Mouse (Mus musculus) hindbrain, embryonic 14.5 days (tissue): ENCODE measurements around the gene Dgkg. TPM values are rescaled to one million over a fixed set of nuclear protein-coding genes. Genes with fewer than 3 reads are reported as not detected.

Experiments used
- ATAC-seq: fragments of 200-750 bp; cut with Nextera tagmentation; 2 replicates; pipeline ENCODE4 v1.8.0; 2017; ENCODE audit warnings: moderate number of reproducible peaks, mild to moderate bottlenecking, moderate TSS enrichment, moderate library complexity; ENCODE audit not compliant: low FRiP score
- DNase-seq: peaks from one replicate; pipeline ENCODE4 v3.0.0-alpha.2; 2015; ENCODE audit warnings: low spot score
- H3K27ac ChIP-seq: fragments of 300-500 bp; sonication (generic); 2 replicates; pipeline ENCODE4 v1.5.1; 2014; ENCODE audit warnings: mild to moderate bottlenecking, moderate library complexity
- H3K27me3 ChIP-seq: fragments of 300-500 bp; sonication (generic); 2 replicates; pipeline ENCODE4 v1.6.1; 2014; ENCODE audit warnings: mild to moderate bottlenecking, low read length, mixed read lengths; ENCODE audit not compliant: control insufficient read depth, insufficient read depth
- H3K36me3 ChIP-seq: fragments of 300-500 bp; sonication (generic); replicated peaks from 2 replicates; pipeline ENCODE4 v1.6.1; 2014; ENCODE audit not compliant: control insufficient read depth, insufficient read depth
- H3K4me1 ChIP-seq: fragments of 300-500 bp; sonication (generic); replicated peaks from 2 replicates; pipeline ENCODE4 v1.6.1; 2014; ENCODE audit warnings: antibody characterized with exemption, low read length, mixed read lengths; ENCODE audit not compliant: control insufficient read depth, insufficient read depth
- H3K4me2 ChIP-seq: fragments of 300-500 bp; sonication (generic); replicated peaks from 2 replicates; pipeline ENCODE4 v1.6.1; 2014; ENCODE audit warnings: mild to moderate bottlenecking, moderate library complexity
- H3K4me3 ChIP-seq: fragments of 300-500 bp; sonication (generic); replicated peaks from 2 replicates; pipeline ENCODE4 v1.5.1; 2014; ENCODE audit warnings: mild to moderate bottlenecking, low read length
- H3K9ac ChIP-seq: fragments of 300-500 bp; sonication (generic); 2 replicates; pipeline ENCODE4 v1.6.1; 2014
- H3K9me3 ChIP-seq: fragments of 300-500 bp; sonication (generic); 2 replicates; pipeline ENCODE4 v1.6.1; 2016; ENCODE audit warnings: low read length; ENCODE audit not compliant: control insufficient read depth
- WGBS: fragments of 180-500 bp; shearing (Covaris S2); extraction: QIAGEN DNeasy Blood & Tissue Kit; methylation state at CpG from one replicate; pipeline ENCODE4 v1.1.7; 2014; 5-methylcytosine and 5-hydroxymethylcytosine counted together
- polyA plus RNA-seq: library from polyadenylated mRNA; unstranded; fragments of >200 nt; fragmentation: Nextera tagmentation; extraction: Ambion mirVana; gene quantifications from 2 replicates; pipeline ENCODE4 v1.2.1, GENCODE M21; 2014

Gene Dgkg
- polyA plus RNA-seq, 1 experiment from 2014 or later: 2.8 TPM

DNA sequence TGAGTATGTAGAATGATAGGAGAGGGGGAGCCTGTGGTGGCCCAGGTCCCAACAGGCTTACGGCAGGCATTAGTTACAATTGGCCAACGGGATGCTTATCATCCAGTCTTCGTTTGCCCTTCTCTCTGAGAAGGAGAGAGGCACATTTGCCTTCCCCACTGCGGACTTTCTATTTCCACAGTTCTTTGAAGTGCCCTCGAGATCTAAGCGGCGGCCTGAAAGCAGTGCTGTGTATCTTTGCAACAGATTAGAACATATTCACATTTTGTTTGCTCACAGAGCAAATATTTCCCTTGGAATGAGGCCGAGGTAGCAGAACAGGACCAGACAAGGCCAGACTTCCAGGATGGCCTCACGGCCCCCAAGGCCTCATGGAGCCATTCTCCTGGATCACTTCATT is 204.9 kb downstream of the Dgkg start:
- WGBS: 88% methylated on average over 9 of the region's 9 CpGs
- H3K27ac ChIP-seq: no peak overlapping the region
- H3K9me3 ChIP-seq: no peaks in the 10 kb centered on the region
- H3K4me1 ChIP-seq: no peaks in the 10 kb centered on the region
- H3K4me3 ChIP-seq: no peak overlapping the region
- ATAC-seq (no peak), DNase-seq (no peak)
- no peak overlapping the region for H3K9ac ChIP-seq
- H3K4me2 ChIP-seq: no peak overlapping the region
- H3K27me3 ChIP-seq: no peaks in the 10 kb centered on the region
- no peaks in the 10 kb centered on the region for H3K36me3 ChIP-seq

DNA sequence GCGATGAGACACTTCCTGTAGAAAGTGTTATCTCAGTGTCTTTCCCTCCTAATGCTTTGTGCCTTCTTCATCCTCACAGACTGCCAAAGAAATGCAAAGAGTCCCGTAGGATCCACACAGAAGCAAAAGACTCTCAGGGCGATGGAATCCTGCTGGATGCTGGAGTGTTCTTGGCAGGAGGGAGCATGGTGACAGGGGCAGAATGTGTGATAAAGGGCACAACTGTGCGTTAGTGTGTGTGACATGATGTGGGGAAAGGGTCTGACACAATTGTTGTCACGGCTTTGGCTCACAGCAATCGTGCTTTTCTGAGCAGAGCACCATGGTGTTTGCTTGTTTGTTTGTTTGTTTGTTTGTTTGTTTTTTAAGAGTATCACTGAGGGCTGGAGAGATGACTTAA is 208.9 kb downstream of the Dgkg start:
- no peak overlapping the region for H3K9ac ChIP-seq
- H3K27ac ChIP-seq: no peak overlapping the region
- H3K9me3 ChIP-seq: no peaks in the 10 kb centered on the region
- no peaks in the 10 kb centered on the region for H3K36me3 ChIP-seq
- 80% methylated on average over 6 of the region's 6 CpGs for WGBS
- ATAC-seq (no peak), DNase-seq (no peak)
- H3K4me1 ChIP-seq: no peaks in the 10 kb centered on the region
- no peak overlapping the region for H3K4me2 ChIP-seq
- H3K27me3 ChIP-seq: 0 out of 2 replicates have a peak, but pooled peaks cover 2% of the 10 kb centered on the region
- no peak overlapping the region for H3K4me3 ChIP-seq

DNA sequence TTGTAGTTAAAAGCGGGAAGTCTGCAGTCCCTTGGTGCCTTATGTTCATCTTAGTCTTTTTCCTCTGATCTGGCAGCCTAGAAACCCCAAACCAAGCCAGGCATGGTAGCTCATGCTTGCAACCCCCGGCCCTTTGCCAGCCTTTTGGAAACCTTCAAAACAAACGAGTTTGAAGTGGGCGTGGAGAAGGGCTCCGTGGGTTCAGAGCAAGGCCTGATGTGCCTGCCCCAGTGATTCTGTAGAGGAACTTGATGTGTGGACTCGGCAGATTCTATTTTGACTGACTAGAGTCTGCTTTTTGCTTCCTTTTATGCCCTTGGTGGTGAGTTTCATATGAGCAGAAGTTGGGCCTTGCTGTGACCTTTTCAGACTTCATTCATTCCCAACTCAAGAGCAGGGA is 212.2 kb downstream of the Dgkg start:
- DNase-seq (no peak), ATAC-seq (no peak)
- Histone ChIP-seq H3K4me2 (no peak overlapping the region), H3K4me1 (peaks cover 8% of the 10 kb centered on the region; the same call in 1 of the 2 replicates), H3K4me3 (no peak overlapping the region), H3K27me3 (peaks cover 25% of the 10 kb centered on the region), H3K27ac (no peak overlapping the region), H3K9ac (no peak overlapping the region), H3K36me3 (no peaks in the 10 kb centered on the region), H3K9me3 (no peaks in the 10 kb centered on the region)
- WGBS: 73% methylated on average over 6 of the region's 6 CpGs

DNA sequence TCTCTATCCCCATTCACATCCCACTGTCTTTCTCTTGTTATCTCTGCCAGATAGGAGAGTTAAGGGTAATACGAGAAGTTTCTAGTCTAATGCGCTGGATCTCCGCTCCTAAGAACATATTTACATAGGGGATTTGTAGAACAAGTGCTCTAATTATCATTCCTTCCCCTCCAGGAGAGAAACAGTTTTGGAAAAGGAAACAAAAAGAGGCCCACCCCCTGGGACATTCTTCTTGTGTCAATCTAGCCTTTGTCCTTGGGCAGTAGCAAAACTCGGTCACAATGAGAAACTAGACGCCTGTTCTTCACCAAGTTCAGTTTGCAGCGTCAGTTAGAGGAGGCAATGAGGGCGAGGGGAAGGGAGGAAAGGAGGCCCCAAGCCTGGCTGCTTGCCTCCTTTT is 214.8 kb downstream of the Dgkg start:
- DNase-seq (no peak), ATAC-seq (no peak)
- H3K36me3 ChIP-seq: no peaks in the 10 kb centered on the region
- H3K27ac ChIP-seq: no peak overlapping the region
- 20% methylated on average over 7 of the region's 7 CpGs for WGBS
- H3K9ac ChIP-seq: no peak overlapping the region
- H3K4me1 ChIP-seq: peaks cover 12% of the 10 kb centered on the region
- no peak overlapping the region for H3K4me3 ChIP-seq
- H3K4me2 ChIP-seq: no peak overlapping the region
- H3K9me3 ChIP-seq: no peaks in the 10 kb centered on the region
- H3K27me3 ChIP-seq: peaks cover 36% of the 10 kb centered on the region

DNA sequence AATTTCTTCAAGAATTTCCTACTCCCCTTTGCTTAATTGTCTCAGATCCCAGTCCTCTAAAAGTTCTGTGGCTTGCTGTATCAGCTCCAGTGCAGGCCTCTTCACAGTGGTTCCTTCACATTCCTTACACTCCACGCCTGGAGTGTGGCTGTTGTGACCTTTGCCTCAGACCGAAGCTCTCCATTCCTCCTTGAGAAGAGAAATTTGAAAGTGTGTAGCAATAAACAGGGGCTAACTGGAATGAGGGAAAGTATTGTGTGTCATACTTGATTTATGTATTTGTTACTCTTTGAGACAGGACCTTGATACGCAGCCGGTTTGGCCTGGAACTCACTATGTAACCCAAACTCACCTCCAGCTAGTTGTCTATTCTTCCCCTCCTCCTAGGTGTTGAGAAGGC is 215.7 kb downstream of the Dgkg start:
- H3K4me2 ChIP-seq: no peak overlapping the region
- H3K27me3 ChIP-seq: peaks cover 43% of the 10 kb centered on the region
- no peak for ATAC-seq

DNA sequence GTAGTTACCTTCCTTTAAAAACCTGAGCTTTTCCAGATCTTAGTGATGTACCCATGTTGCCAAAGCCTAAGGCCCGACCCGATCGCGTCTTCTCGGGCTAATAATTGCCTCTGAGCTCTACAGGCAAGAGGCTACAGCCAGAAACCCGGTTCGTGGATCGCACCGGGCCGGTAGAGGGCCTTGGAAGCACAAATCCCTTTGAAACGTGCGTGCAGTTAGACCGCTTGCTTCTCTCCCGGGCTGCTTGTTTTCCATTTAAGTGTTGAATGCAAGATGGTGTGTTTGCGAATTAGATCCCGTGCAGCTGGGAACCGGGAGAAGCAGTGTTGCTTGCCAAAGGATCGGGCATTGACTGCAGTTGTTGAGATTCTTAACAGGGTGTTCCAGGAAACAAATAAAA is 216.8 kb downstream of the Dgkg start:
- peaks cover 51% of the 10 kb centered on the region for H3K27me3 ChIP-seq
- ATAC-seq: no peak
- WGBS: under 1% methylated on average over 18 of the region's 18 CpGs

More for the DNA sequence above, 215.7 kb downstream of the Dgkg start:
- H3K4me1 ChIP-seq: peaks cover 12% of the 10 kb centered on the region
- H3K27ac ChIP-seq: no peak overlapping the region
- no peak overlapping the region for H3K9ac ChIP-seq
- no peaks in the 10 kb centered on the region for H3K36me3 ChIP-seq
- no peak overlapping the region for H3K4me3 ChIP-seq
- no peaks in the 10 kb centered on the region for H3K9me3 ChIP-seq
- no peak for DNase-seq
- WGBS: 76% methylated on average over 4 of the region's 4 CpGs

DNA sequence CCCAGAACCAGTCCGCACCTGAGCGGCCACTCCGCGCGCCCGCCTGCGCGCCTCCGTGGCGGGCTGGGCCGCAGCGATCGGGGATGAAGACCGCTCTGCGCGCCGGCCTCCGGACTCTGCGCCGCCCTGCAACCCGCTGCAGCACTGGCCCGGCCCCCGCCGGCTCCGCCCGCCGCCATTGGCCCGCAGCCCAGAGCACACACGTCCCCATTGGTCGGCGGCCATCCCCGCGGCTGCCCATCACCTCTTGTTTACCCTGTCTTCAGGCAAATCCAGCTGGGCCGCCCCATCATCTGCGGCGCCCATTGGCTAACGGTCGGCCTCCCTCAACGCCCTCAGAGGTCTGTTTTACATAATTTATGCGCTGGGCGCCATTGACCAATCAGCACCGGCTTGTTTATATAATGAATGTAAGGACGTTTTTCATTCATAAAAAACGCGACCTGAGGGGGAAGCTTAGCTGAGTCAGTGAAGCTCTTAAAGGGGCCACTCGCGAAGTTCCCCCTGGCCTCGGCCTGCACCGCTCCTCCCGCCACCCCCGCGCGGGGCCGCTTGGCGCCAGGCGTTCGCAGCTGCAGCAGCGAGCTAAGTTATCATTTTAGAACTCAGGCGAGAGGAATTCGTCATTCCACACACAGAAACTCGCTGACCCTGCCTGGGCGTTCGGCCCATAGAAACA is 217.4 kb downstream of the Dgkg start, which contains the start of gene Etv5:
Gene Etv5, minus strand, starts transcription at position 221 of the 679 bp plus-strand sequence.
- no peaks in the 10 kb centered on the region for H3K36me3 ChIP-seq
- peak within 1 kb of the TSS; percentile 44 for H3K27ac ChIP-seq
- peak within 1 kb of the TSS; percentile 79 for H3K4me3 ChIP-seq
- peak; percentile 99 for ATAC-seq
- DNase-seq: peak; percentile 96
- H3K4me2 ChIP-seq: peak within 1 kb of the TSS; percentile 100
- WGBS: under 1% methylated on average over 61 of the region's 63 CpGs
- peak within 1 kb of the TSS; percentile 77 for H3K9ac ChIP-seq
- peaks cover 58% of the 10 kb centered on the region for H3K27me3 ChIP-seq
- no peaks in the 10 kb centered on the region for H3K9me3 ChIP-seq
- H3K4me1 ChIP-seq: peaks cover 12% of the 10 kb centered on the region

More for the DNA sequence above, 216.8 kb downstream of the Dgkg start:
- Histone ChIP-seq H3K9me3 (no peaks in the 10 kb centered on the region), H3K4me3 (peak overlapping the region; percentile 79), H3K27ac (peak overlapping the region; percentile 44; the same call in 1 of the 2 replicates), H3K4me1 (peaks cover 12% of the 10 kb centered on the region), H3K9ac (peak overlapping the region; percentile 46), H3K36me3 (no peaks in the 10 kb centered on the region), H3K4me2 (peak overlapping the region; percentile 100)
- peak; percentile 70 for DNase-seq

DNA sequence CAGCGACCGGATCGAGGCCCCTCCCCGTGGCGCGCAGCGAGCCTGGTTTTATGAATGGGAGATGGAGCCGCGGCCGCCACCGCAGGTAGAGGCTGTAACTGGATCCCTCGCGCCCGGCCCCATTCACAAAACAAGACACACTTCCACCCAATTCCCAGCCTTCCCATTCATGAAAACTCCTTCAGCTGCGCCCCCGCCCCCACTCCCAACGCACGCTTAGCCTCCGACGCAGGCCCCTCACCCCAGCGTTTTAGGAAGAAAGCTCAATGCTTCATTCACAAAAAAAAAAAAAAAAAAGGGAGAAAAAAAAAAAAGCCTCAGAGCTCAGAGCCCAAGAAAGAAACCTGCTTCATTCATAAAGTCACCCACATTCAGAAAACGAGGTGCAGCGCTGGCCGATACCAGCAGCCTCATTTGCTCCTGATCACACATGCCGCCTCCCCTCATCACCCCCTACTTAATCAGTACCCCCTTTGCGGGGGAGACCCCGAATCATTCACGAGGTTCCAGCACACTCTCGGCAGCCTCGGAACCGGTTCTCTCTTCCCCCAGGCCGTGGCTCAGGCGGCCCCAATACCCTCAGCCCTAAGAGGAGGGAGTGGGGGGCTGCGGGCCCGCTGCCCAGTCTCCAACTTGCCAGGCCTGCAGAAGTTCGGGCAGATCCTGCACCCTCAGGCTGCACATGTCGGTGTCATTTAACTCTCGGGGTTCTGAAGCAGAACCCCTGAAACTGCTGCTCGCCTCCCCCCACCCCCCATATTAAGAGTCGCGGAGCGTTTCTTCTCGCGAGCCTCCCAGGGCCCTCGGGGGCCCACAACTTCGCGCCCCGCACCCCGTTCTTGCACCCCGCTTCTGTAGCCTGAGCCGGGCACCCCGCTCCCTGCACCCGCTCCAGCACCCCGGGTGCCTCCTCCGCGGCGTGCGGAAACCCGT is 218.3 kb downstream of the Dgkg start:
- Histone ChIP-seq H3K27me3 (peaks cover 61% of the 10 kb centered on the region), H3K4me1 (peaks cover 21% of the 10 kb centered on the region), H3K27ac (peak overlapping the region; percentile 26), H3K36me3 (no peaks in the 10 kb centered on the region), H3K4me2 (peak overlapping the region; percentile 100), H3K9ac (peak overlapping the region; percentile 77), H3K9me3 (no peaks in the 10 kb centered on the region), H3K4me3 (peak overlapping the region; percentile 79)
- ATAC-seq (peak; percentile 49), DNase-seq (peak; percentile 86)
- under 1% methylated on average over 59 of the region's 59 CpGs for WGBS

DNA sequence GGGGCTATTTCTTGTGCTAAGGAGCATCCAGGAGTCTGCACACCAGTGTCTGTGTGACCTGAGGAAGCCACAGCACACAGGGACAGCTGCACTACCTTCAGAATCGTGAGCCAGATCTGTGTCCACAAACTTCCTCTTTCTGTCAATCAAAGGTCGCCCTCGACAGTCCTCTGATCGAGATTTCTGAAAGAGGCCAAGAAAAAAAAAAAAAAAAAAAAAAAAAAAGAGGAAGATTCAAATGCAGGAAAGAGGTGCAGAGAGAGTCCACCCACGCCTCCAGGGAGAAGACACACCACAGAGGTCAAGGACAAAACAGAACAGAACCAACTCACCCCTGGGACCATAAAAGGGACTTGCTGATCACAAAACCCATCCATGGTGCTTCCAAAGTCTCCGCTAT is 220.9 kb downstream of the Dgkg start:
- H3K27ac ChIP-seq: no peak overlapping the region
- no peaks in the 10 kb centered on the region for H3K36me3 ChIP-seq
- 49% methylated on average over 6 of the region's 6 CpGs for WGBS
- H3K27me3 ChIP-seq: peaks cover 42% of the 10 kb centered on the region
- ATAC-seq: no peak
- no peak overlapping the region for H3K4me3 ChIP-seq
- H3K4me1 ChIP-seq: peaks cover 26% of the 10 kb centered on the region
- H3K9me3 ChIP-seq: no peaks in the 10 kb centered on the region
- peak overlapping the region; percentile 19; the same call in 1 of the 2 replicates for H3K4me2 ChIP-seq
- no peak for DNase-seq
- H3K9ac ChIP-seq: no peak overlapping the region
